In genomic region chr7:16294837-16295236, GRCm38 (mm10) we compare ENCODE assay signal across 8 mouse cellular contexts. TPM values are rescaled to one million over a fixed set of nuclear protein-coding genes. Genes with fewer than 3 reads are reported as not detected.
A peak's percentile ranks its signal among the peaks of the same experiment; 100 is the strongest.
DNase-seq lines count a peak whose midpoint lies in the region; ATAC-seq lines count a peak whose summit lies in the region.

No protein-coding gene starts in this region.

- under 1% methylated on average over 23 of the region's 23 CpGs for WGBS in hindbrain, embryonic 13.5 days

- H3K9ac ChIP-seq in hindbrain, embryonic 13.5 days: peak overlapping the region; percentile 68

- H3K27me3 ChIP-seq in hindbrain, embryonic 13.5 days: no peaks in the 10 kb centered on the region

- peak overlapping the region; percentile 48 for H3K4me3 ChIP-seq in hindbrain, embryonic 13.5 days

- peak; percentile 90 for DNase-seq in R1 (ENCODE audit: low read depth, low spot score)
- DNase-seq in cerebellum, postnatal 14 days: peak; percentile 97
- peak; percentile 86 to 93 for DNase-seq in frontal cortex, postnatal 14 days (ENCODE audit: low spot score in 2 of 2)
- peak; percentile 84 for DNase-seq in left cerebral cortex, adult 11 months (ENCODE audit: low spot score)
- peak; percentile 97 for DNase-seq in lung, postnatal 36 days
- DNase-seq in retina, postnatal 1 day: peak; percentile 93
- peak; percentile 96 for DNase-seq in thymus, postnatal 4 days

- H3K27ac ChIP-seq in hindbrain, embryonic 13.5 days: peak overlapping the region; percentile 85

- H3K4me2 ChIP-seq in hindbrain, embryonic 13.5 days: peak overlapping the region; percentile 91

- peak; percentile 53 for ATAC-seq in hindbrain, embryonic 13.5 days (ENCODE audit: low FRiP score)

- H3K9me3 ChIP-seq in hindbrain, embryonic 13.5 days: no peaks in the 10 kb centered on the region

- H3K36me3 ChIP-seq in hindbrain, embryonic 13.5 days: no peaks in the 10 kb centered on the region

- H3K4me1 ChIP-seq in hindbrain, embryonic 13.5 days (replicated peaks): peaks cover 36% of the 10 kb centered on the region

RNA-seq across cellular contexts. Expression of gene Ccdc9, which starts 8.2 kb away (rescaled TPM):
- 23.9 and 27.9 TPM in 2 replicates for polyA plus RNA-seq in hindbrain, embryonic 13.5 days (2015; fragmentation: Nextera tagmentation; extraction: Ambion mirVana)

RNA-seq across cellular contexts. Expression of gene Bbc3, which starts 13.4 kb away (rescaled TPM):
- polyA plus RNA-seq in hindbrain, embryonic 13.5 days (2015; fragmentation: Nextera tagmentation; extraction: Ambion mirVana): 24.0 and 24.2 TPM in 2 replicates

RNA-seq across cellular contexts. Expression of gene Inafm1, which starts 21.4 kb away (rescaled TPM):
- 33.4 and 33.8 TPM in 2 replicates for polyA plus RNA-seq in hindbrain, embryonic 13.5 days (2015; fragmentation: Nextera tagmentation; extraction: Ambion mirVana)

RNA-seq across cellular contexts. Expression of gene C5ar1, which starts 35.5 kb away (rescaled TPM):
- 1.7 and 2.3 TPM in 2 replicates for polyA plus RNA-seq in hindbrain, embryonic 13.5 days (2015; fragmentation: Nextera tagmentation; extraction: Ambion mirVana)

RNA-seq across cellular contexts. Expression of gene C5ar2, which starts 50.9 kb away (rescaled TPM):
- 0.08 and 0.14 TPM in 2 replicates for polyA plus RNA-seq in hindbrain, embryonic 13.5 days (2015; fragmentation: Nextera tagmentation; extraction: Ambion mirVana)

Comparison
In these comparisons a context has a peak if more than half of its experiments do, and no peak if none do; other contexts are left out.
1. Peak in every context shown above with its lines: DNase-seq, ATAC-seq, H3K4me3 ChIP-seq and H3K27ac ChIP-seq.